Mouse (Mus musculus) common myeloid progenitor, adult 5-6 weeks (primary cell): ENCODE results near the gene Cdadc1. TPM values are rescaled to one million over a fixed set of nuclear protein-coding genes. Genes with fewer than 3 reads are reported as not detected.
"Not testable (repeated sequence)": the region's sequence is repeated elsewhere in the genome, so short reads cannot be mapped to it uniquely, and the experiment has no call there.

Experiments used
- ATAC-seq: replicated peaks from 2 replicates; pipeline ENCODE4 v1.8.0; 2016; ENCODE audit warnings: low read depth, mild to moderate bottlenecking, moderate TSS enrichment, inconsistent platforms; ENCODE audit not compliant: poor library complexity, severe bottlenecking
- total RNA-seq: library from RNA; stranded (forward); fragments of 200-1000, 187-1606 nt; gene quantifications from 2 replicates; pipeline ENCODE4 v1.2.3, GENCODE M21; 2017

The Cdadc1 gene
- total RNA-seq, 1 experiment from 2014 or later: 25.2 TPM

- not testable (repeated sequence) for ATAC-seq
Measured at GRCm38 (mm10) chr14:59614149-59614548, 16.4 kb upstream of the Cdadc1 start.

- ATAC-seq: peak; percentile 74; the same call in 1 of the 2 replicates
Measured at GRCm38 (mm10) chr14:59612920-59613625, 15.3 kb upstream of the Cdadc1 start.

- 0 out of 2 replicates have a peak, but pooled peaks have one; percentile 22 for ATAC-seq
Measured at GRCm38 (mm10) chr14:59607021-59607420, 9.3 kb upstream of the Cdadc1 start.

- ATAC-seq: peak; percentile 73
Measured at GRCm38 (mm10) chr14:59605671-59606353, 8.1 kb upstream of the Cdadc1 start.

DNA sequence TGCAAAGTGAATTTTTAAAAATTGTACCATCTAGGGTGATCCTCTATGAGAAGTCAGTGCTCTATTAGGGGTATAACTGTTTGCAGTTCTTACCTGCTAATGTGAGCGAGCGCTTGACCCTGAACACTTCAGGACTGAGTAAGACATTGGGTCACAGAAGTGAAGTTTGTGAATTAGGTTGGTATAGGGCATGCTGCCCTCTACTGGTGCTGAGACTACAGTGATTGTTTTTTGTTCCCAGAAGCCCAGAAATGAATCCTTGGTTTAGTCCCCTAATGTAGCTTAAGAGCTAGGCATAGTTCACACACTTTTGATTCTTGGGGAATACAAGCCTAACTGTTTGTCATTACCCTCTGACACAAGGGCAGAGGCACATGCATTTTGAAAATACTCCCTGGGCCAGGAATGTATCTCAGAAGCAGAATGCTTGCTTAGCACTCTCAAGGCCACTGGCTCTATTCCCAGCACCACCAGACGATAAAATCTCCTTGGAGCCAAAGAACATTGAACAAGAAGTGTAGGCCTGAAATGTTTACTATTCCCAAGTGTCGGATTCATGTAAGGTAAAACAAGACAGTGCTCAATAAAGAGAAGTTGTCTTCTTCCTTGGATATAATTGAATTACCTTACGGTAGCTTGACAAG, 6.4 kb upstream of the Cdadc1 start:
- ATAC-seq: peak; percentile 73

- ATAC-seq: no peak; the same call in 1 of the 2 replicates
Measured at GRCm38 (mm10) chr14:59598260-59598627, 485 bp upstream of the Cdadc1 start.

DNA sequence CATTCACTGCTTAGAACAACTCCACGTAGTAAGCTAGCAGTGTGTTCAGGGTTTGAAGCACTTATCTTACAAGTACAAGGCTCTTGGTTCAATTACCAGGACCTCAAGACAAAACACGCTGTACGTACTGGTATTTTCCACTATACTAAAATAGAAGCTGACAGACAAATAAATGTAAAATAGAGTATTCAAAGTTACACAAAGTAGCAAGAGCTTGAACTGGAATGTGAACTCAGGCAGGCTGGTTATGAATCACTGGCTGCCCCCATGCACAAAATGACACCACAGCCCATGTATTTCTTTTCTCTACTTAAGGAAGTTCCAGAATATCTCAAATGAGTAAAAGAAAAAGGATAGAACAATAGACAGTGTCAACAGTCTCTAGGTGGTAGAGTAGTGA, 2.8 kb downstream of the Cdadc1 start:
- ATAC-seq: no peak

DNA sequence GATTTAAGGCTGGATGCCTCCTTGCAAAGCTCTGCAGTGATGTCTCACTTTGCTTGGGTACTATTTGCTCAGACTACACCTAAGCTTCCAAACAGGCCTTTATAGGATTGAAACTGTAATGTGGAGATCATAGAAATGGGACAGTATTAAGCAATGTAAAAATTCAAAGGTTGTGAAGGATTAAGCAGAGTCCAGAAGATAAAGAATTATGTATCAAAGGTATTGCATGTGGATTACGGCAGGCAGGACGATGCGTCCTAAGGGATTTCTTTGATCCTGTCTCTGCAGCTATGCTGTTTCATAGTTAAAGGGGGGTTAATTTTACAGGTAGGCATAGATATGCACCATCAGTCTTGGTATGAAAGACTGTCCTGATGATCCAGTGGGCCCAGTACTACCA, 5.2 kb downstream of the Cdadc1 start:
- ATAC-seq: no peak

GRCm38 (mm10) chr14:59591901-59592300, 5.9 kb downstream of the Cdadc1 start:
- no peak for ATAC-seq

- ATAC-seq: peak; percentile 77
Measured at GRCm38 (mm10) chr14:59590614-59591013, 7.1 kb downstream of the Cdadc1 start.

- ATAC-seq: no peak
Measured at GRCm38 (mm10) chr14:59576385-59576784, 21.4 kb downstream of the Cdadc1 start.

GRCm38 (mm10) chr14:59566756-59567155, 31.0 kb downstream of the Cdadc1 start:
- ATAC-seq: no peak

GRCm38 (mm10) chr14:59557886-59558285, 39.9 kb downstream of the Cdadc1 start:
- ATAC-seq: no peak

GRCm38 (mm10) chr14:59557071-59557470, 40.7 kb downstream of the Cdadc1 start:
- ATAC-seq: no peak

- peak; percentile 62 for ATAC-seq
Measured at GRCm38 (mm10) chr14:59555928-59556531, 41.7 kb downstream of the Cdadc1 start.

GRCm38 (mm10) chr14:59555018-59555417, 42.7 kb downstream of the Cdadc1 start:
- ATAC-seq: peak; percentile 37; the same call in 1 of the 2 replicates

DNA sequence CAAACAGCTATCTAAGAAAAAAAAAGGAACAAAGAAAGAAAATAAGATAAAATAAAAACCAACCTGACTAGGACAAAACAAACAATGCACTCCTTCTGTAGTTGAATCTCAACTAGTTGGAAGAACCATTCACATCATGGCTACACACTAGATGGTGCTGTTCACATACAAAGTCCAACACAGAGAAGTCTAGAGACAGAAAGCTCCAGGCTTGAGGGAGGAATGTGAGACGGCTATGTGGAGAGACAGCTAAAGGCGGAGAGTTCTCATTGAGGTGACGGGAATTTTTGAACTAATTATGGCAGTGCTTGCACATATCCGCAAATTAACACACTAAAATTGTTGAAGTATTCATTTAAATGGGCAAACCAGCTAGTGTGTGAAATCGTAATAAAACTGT, 43.7 kb downstream of the Cdadc1 start:
- no peak for ATAC-seq

DNA sequence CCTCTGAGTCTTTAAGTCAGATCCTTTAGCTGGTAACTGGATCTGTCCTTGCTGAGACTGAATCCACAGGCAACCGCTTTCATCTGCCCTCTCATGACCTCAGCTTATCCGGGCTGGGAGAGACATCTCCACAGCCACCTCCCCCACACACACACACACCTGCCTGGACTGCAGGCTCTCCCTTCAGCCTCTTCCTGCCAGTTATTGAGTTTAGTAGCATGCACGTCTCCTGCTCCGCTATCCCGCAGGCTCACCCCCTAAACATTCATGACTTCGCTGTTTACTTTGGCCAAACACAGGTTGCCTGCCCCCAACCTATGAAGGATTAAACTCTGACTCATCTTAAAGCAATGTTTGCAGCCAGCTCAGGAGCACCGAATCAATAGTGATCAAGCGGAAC, 45.8 kb downstream of the Cdadc1 start:
- ATAC-seq: no peak

GRCm38 (mm10) chr14:59550841-59551240, 46.9 kb downstream of the Cdadc1 start:
- ATAC-seq: no peak

- ATAC-seq: no peak
Measured at GRCm38 (mm10) chr14:59549106-59549505, 48.7 kb downstream of the Cdadc1 start.

DNA sequence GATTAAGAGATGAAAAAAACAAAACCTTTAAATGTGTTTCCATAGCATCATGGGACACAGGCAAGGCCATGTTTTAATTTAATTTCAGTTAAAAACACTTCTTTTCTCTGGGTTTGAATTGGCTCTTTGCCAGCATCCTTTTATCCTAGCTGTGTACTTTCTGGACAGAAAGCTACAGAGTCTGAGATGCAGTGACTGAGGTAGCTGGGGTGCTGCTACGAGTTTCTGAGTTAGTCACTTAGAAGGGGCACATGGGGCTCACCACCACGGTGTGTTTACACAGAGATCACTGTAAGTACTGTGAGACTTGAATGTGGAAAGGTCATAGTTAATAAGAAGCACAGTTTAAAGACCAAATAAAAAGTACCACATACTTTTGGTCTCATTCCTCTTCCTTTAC, 49.2 kb downstream of the Cdadc1 start:
- ATAC-seq: no peak
